Mouse (Mus musculus): Measurements from ENCODE around the gene Hoxd3.

- TF ChIP-seq CTCF (IDR thresholded peaks at IDR 0.05) (no peak), EP300 (IDR thresholded peaks at IDR 0.05) (no peak)
Observed at GRCm38 (mm10) chr2:74760146-74760545, 48.4 kb downstream of the Hoxd3 start.
